Mouse (Mus musculus): ENCODE measurements around the gene 6820408C15Rik. TPM values are rescaled to one million over a fixed set of nuclear protein-coding genes. Genes with fewer than 3 reads are reported as not detected.
"Not testable (repeated sequence)": the region's sequence is repeated elsewhere in the genome, so short reads cannot be mapped to it uniquely, and the experiment has no call there.

6820408C15Rik gene
- polyA plus RNA-seq, 1 experiment from 2014 or later = 0.06 TPM

DNA sequence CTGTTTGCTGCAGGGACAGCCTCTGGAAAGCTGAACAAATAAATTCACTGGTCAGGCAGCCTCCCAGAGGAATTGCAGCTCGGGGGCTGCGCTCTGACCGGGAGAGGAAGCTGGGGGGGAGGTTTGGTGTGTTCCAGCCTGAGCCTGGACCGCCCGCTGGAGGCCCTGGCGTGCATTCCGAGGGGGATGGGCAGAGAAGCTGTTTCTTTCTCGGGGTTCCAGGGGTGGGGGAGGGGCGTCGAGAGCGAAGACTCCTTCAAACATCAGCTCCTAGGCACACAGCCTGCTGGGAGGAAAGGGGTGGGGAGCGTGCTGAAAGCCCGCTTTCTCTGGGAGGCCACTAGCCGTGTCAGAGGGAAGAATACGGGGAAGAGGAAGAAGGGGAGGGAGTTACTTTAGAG is 4.4 kb upstream of the 6820408C15Rik start:
- DNase-seq (ENCODE audit: low read depth, low spot score) = no peak
- no peaks in the 10 kb centered on the region for H3K27me3 ChIP-seq
- no peak for ATAC-seq
- in situ Hi-C loops (cut with MboI; ENCODE audit: low pct_unique_long_range_greater_than_20kb) = no loop called here
- POLR2A ChIA-PET = interaction anchor here (1.1 kb wide), 1 partner anchor 13 kb away, joined by 3 read pairs; the partner anchor contains the start of gene Sox12
- CTCF ChIA-PET = no interaction called here
- no peak for TF ChIP-seq CTCF (IDR thresholded peaks at IDR 0.05)

DNA sequence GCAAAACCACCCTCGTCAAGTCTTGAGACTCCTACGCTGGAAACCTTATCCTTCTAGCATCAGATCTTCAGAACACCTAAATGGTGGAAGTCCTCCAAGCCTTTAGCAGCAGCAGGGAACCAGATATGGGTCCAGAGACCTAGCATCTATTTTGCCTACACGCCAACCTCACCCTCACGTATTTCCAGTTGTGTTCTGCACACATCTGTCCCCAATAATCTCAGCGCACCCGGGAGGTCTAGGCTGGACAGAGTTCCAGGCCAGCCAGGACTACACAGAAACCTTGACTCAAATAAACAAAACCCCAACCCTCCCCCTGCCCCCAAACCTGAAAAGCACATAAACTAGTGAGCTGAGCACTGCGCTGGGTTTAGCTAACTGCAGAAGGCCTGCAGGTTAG is 3.9 kb upstream of the 6820408C15Rik start:
- no peak for DNase-seq (ENCODE audit: low read depth, low spot score)
- in situ Hi-C loops (cut with MboI; ENCODE audit: low pct_unique_long_range_greater_than_20kb) = no loop called here
- TF ChIP-seq CTCF (IDR thresholded peaks at IDR 0.05) = no peak

GRCm38 (mm10) chr2:152412526-152413157 is 2.7 kb upstream of the 6820408C15Rik start:
- H3K27me3 ChIP-seq = no peaks in the 10 kb centered on the region
- ChIA-PET CTCF (no interaction called here), POLR2A (no interaction called here)
- ATAC-seq (no peak), DNase-seq (ENCODE audit: low read depth, low spot score) (no peak)
- in situ Hi-C loops (cut with MboI; ENCODE audit: low pct_unique_long_range_greater_than_20kb) = no loop called here
- no peak for TF ChIP-seq CTCF (IDR thresholded peaks at IDR 0.05)

More for the DNA sequence above, 3.9 kb upstream of the 6820408C15Rik start:
- H3K27me3 ChIP-seq = no peaks in the 10 kb centered on the region
- ChIA-PET POLR2A (no interaction called here), CTCF (no interaction called here)
- ATAC-seq = no peak

DNA sequence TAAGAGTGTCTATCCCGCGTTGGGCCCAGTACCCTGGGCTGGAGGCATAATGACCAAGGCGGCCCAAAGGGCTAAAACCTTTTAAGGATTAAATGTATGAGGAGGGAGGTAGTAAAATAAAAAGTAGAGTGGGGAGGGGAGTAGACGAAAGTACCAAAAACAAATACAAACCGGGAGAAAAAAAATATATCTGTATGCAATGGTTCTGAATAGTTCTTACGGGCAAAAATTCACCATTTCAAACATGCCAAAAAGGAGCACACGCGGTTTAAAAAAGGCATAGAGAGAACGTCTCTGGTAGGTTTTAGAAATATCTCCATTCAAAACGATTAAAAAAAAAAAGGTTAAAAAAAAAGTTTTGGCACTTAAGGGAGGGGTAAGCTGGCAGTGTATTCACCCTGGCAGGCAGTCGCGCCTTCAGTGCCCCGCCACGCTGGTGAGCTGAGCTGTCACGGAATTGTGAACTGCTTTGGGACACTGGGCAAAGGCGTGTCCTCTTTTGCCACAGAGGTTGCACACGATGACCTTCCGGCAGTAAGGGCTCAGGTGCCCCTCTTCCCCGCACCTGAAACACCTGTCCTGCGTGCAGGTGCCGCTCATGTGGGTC is 2.1 kb upstream of the 6820408C15Rik start:
- DNase-seq (ENCODE audit: low read depth, low spot score) = no peak

DNA sequence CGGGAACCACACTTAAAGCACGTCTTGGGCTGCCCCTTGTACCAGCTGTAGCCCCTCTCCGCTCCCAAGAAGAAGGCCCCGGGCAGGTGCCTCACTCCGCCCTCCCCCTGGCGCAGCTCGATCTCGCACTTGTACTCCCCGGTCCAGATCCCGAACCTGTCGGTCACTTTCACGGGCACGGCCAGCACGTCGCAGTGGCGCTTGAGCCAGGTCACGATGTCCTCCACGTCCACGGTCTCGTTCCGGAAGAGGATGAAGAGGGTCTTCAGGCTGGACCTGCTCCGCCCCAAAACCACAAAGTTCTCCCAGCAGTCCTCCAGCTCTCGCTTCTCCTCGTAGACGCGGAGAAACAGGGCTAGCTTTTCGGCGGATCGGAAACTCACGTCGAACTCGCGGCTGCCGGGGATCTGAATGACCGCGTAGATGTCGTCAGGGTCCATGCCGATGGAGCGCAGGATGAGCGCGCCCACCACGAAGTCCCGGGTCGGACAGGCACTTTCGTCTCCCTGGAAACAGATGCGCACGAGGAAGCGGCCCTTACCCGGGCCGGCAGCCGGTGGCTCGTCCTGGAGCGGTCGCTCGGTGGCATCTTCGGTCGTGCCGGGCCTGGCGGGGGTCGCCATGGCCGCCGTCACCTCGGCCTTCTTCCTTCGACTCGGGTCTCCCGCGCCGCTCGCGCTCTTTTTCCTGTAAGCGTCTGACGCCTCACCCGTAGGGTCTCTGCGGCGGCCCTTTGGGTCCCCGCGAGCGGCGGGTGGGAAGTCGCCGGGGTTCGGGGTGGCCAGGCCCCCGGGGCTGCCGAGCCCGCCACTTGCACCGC is 1.4 kb upstream of the 6820408C15Rik start:
- H3K27me3 ChIP-seq = no peaks in the 10 kb centered on the region
- DNase-seq (ENCODE audit: low read depth, low spot score) = no peak
- in situ Hi-C loops (cut with MboI; ENCODE audit: low pct_unique_long_range_greater_than_20kb) = no loop called here
- ATAC-seq = peak; percentile 27
- no peak for TF ChIP-seq CTCF (IDR thresholded peaks at IDR 0.05)
- ChIA-PET CTCF (interaction anchor here (1.0 kb wide), 2 partner anchors 24 to 50 kb away, joined by 3 to 4 read pairs; no protein-coding TSS in a partner anchor), POLR2A (interaction anchor here (0.6 to 0.8 kb wide), 2 partner anchors 15 to 25 kb away, joined by 3 read pairs; no protein-coding TSS in a partner anchor)

More for the DNA sequence above, 2.1 kb upstream of the 6820408C15Rik start:
- in situ Hi-C loops (cut with MboI; ENCODE audit: low pct_unique_long_range_greater_than_20kb) = no loop called here
- POLR2A ChIA-PET = interaction anchor here (0.6 to 0.8 kb wide), 2 partner anchors 14 to 26 kb away, joined by 3 read pairs; no protein-coding TSS in a partner anchor
- no peak for TF ChIP-seq CTCF (IDR thresholded peaks at IDR 0.05)
- ATAC-seq = no peak
- H3K27me3 ChIP-seq = no peaks in the 10 kb centered on the region
- CTCF ChIA-PET = interaction anchor here (1.0 kb wide), 2 partner anchors 25 to 50 kb away, joined by 3 to 4 read pairs; no protein-coding TSS in a partner anchor

DNA sequence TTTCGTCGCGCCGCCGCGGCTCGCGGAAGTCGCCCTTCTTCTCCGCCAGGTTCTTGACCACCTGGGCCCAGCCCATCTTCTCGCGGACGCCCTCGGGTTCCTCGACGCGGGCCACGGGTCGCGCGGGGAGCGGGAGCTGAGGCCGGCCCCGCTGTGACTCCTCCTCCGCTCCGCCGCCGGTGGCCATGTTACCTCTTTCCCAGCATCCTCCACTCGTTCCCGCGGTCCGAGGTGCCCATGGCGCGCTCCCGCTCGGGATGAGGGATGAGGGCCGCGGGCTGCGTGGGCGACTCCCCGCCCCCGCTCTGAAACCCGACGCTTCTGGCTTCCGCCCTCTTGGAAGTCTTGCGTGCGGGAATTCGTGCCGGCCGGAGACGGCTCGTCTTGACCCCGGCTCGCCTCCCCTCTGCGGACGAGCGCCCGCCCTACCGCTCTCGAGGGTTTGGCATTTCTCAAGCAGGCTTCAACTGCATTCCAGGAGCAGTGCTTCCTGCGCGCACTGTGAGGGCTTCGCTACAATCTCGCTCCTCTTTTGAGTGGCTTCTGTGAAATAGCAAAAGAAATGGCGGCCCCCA is 709 bp upstream of the 6820408C15Rik start, which contains the start of gene Zcchc3:
Zcchc3 (minus strand) TSS at position 437 of the 575 bp plus-strand sequence.
- DNase-seq (ENCODE audit: low read depth, low spot score) (no peak), ATAC-seq (peak; percentile 71)
- no peaks in the 10 kb centered on the region for H3K27me3 ChIP-seq
- no peak for TF ChIP-seq CTCF (IDR thresholded peaks at IDR 0.05)
- ChIA-PET POLR2A (no interaction called here), CTCF (interaction anchor here (1.0 kb wide), 1 partner anchor 23 kb away, joined by 4 read pairs; no protein-coding TSS in a partner anchor)
- in situ Hi-C loops (cut with MboI; ENCODE audit: low pct_unique_long_range_greater_than_20kb) = no loop called here

DNA sequence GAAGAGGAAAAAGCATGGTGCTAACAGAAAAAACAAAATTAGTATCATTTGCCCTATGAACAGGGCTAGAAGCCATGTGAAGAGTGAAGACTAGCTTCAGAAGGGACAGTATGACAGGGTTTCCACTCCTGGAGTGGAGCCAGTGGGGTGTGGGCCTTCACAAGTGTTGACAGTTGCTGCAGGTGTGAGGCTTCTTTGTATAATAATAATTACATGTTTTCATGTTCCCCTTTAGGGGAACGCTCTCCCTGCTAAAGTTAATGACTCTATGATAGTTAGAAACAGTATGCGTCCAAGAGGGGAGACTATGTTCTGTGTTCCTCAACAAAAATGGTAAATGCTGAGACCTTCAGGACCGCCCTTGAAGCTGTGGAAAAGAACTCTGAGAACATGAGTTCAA is 399 bp downstream of the 6820408C15Rik start:
- ATAC-seq (no peak), DNase-seq (ENCODE audit: low read depth, low spot score) (no peak)
- no peak for TF ChIP-seq CTCF (IDR thresholded peaks at IDR 0.05)
- ChIA-PET CTCF (no interaction called here), POLR2A (no interaction called here)
- in situ Hi-C loops (cut with MboI; ENCODE audit: low pct_unique_long_range_greater_than_20kb) = no loop called here
- no peaks in the 10 kb centered on the region for H3K27me3 ChIP-seq

DNA sequence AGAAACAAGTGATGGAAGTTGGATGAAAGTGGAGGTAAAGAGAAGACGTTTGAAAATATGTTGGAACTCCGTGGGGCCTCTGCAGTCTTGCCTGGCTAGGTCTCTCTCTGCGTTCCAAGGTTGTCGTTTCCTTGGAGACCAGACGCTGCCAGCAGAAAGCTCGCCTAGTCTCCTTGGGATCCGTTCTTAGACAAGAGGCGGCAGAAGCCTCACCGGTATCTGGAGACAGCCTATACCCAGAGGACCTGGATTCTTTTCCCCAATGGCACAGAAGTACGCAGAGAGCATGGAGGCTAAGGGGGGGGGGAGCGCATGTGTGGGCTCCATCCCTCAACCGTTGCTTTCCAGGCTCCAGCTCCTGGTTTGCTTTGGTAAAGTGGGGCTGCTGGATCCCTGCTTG is 12.1 kb downstream of the 6820408C15Rik start:
- ChIA-PET POLR2A (no interaction called here), CTCF (no interaction called here)
- no peak for TF ChIP-seq CTCF (IDR thresholded peaks at IDR 0.05)
- ATAC-seq = no peak
- H3K27me3 ChIP-seq = peaks cover 3% of the 10 kb centered on the region
- in situ Hi-C loops (cut with MboI; ENCODE audit: low pct_unique_long_range_greater_than_20kb) = no loop called here
- DNase-seq (ENCODE audit: low read depth, low spot score) = no peak

DNA sequence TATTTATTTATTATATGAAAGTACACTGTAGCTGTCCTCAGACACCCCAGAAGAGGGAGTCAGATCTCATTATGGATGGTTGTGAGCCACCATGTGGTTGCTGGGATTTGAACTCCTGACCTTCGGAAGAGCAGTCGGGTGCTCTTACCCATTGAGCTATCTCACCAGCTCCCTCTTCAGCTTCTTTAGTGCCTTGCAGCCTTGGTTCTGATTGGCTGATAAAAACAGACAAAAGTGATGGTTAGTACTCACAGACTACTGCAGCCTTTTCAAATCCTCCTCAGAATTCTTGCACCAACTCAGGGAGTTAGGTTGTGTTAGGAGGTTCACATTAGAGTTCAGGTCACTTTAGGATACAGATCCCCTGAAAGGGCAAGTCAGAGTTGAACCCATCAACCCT is 13.1 kb downstream of the 6820408C15Rik start:
- TF ChIP-seq CTCF (IDR thresholded peaks at IDR 0.05) = peak; percentile 17
- POLR2A ChIA-PET; DNase-seq (ENCODE audit: low read depth, low spot score); in situ Hi-C loops (cut with MboI; ENCODE audit: low pct_unique_long_range_greater_than_20kb); H3K27me3 ChIP-seq; ATAC-seq: not testable (repeated sequence)
- CTCF ChIA-PET = interaction anchor here (1.4 kb wide), 1 partner anchor 36 kb away, joined by 3 read pairs; no protein-coding TSS in a partner anchor

- DNase-seq (ENCODE audit: low read depth, low spot score) (no peak), ATAC-seq (peak; percentile 38)
- POLR2A ChIA-PET = interaction anchor here (0.5 kb wide), 1 partner anchor 105 kb away, joined by 3 read pairs; no protein-coding TSS in a partner anchor
- CTCF ChIA-PET = interaction anchor here (0.8 to 3.2 kb wide), 6 partner anchors 9 to 44 kb away, joined by 3 to 21 read pairs (median 8); no protein-coding TSS in a partner anchor
- in situ Hi-C loops (cut with MboI; ENCODE audit: low pct_unique_long_range_greater_than_20kb) = no loop called here
- no peaks in the 10 kb centered on the region for H3K27me3 ChIP-seq
- TF ChIP-seq CTCF (IDR thresholded peaks at IDR 0.05) = no peak
Measured at GRCm38 (mm10) chr2:152436405-152436901, 21.1 kb downstream of the 6820408C15Rik start.

All from Patski (cell line).